Mouse (Mus musculus) ovary, postnatal 36 days (tissue): ENCODE measurements around the gene Cdh22.
A peak's percentile ranks its signal among the peaks of the same experiment; 100 is the strongest.

Source experiments
- DNase-seq: peaks from one replicate; pipeline ENCODE4 v3.0.0; 2022; ENCODE audit warnings: low spot score, mixed read lengths

Cdh22 gene

GRCm38 (mm10) chr2:165086634-165087033, 148.0 kb downstream of the Cdh22 start:
- DNase-seq, result no peak

- no peak for DNase-seq
Measured at GRCm38 (mm10) chr2:165081257-165081656, 153.4 kb downstream of the Cdh22 start.

GRCm38 (mm10) chr2:165080657-165081056, 154.0 kb downstream of the Cdh22 start:
- DNase-seq, result no peak

- DNase-seq, result no peak
Measured at GRCm38 (mm10) chr2:165078605-165079004, 156.0 kb downstream of the Cdh22 start.

- no peak for DNase-seq
Measured at GRCm38 (mm10) chr2:165078045-165078444, 156.6 kb downstream of the Cdh22 start.

- DNase-seq, result no peak
Measured at GRCm38 (mm10) chr2:165077055-165077454, 157.6 kb downstream of the Cdh22 start.

- DNase-seq, result peak; percentile 70
Measured at GRCm38 (mm10) chr2:165074937-165075336, 159.7 kb downstream of the Cdh22 start.

- DNase-seq, result no peak
Measured at GRCm38 (mm10) chr2:165074081-165074884, 160.4 kb downstream of the Cdh22 start.

GRCm38 (mm10) chr2:165073381-165073781, 161.3 kb downstream of the Cdh22 start:
- DNase-seq, result no peak

GRCm38 (mm10) chr2:165070096-165070816, 164.4 kb downstream of the Cdh22 start:
- DNase-seq, result peak; percentile 42

GRCm38 (mm10) chr2:165068806-165069205, 165.8 kb downstream of the Cdh22 start:
- no peak for DNase-seq

- no peak for DNase-seq
Measured at GRCm38 (mm10) chr2:165064489-165064888, 170.2 kb downstream of the Cdh22 start.

- DNase-seq, result no peak
Measured at GRCm38 (mm10) chr2:165061638-165062433, 172.8 kb downstream of the Cdh22 start.
